Mouse (Mus musculus) embryonic stem cell, embryonic (primary cell): Measurements from ENCODE around the gene 5730596B20Rik.

Source experiments
- CTCF ChIA-PET, 4 experiments: fragments of 300-600 bp in 2 of 4; fragments of 350-600 bp in 2 of 4; sonication (Branson Sonifier 250); formaldehyde crosslinking; loops; one replicate each; lab custom pipeline; 2022; ENCODE audit warnings: inconsistent platforms in 2 of 4; lab: Charles Lee
- POLR2A ChIA-PET, 4 experiments: fragments of 300-600 bp in 2 of 4; fragments of 350-600 bp in 2 of 4; sonication (Branson Sonifier 250); formaldehyde crosslinking; loops; one replicate each; lab custom pipeline; 2022; ENCODE audit warnings: antibody characterized with exemption in 4 of 4, inconsistent platforms in 1 of 4; lab: Charles Lee

Gene 5730596B20Rik

DNA sequence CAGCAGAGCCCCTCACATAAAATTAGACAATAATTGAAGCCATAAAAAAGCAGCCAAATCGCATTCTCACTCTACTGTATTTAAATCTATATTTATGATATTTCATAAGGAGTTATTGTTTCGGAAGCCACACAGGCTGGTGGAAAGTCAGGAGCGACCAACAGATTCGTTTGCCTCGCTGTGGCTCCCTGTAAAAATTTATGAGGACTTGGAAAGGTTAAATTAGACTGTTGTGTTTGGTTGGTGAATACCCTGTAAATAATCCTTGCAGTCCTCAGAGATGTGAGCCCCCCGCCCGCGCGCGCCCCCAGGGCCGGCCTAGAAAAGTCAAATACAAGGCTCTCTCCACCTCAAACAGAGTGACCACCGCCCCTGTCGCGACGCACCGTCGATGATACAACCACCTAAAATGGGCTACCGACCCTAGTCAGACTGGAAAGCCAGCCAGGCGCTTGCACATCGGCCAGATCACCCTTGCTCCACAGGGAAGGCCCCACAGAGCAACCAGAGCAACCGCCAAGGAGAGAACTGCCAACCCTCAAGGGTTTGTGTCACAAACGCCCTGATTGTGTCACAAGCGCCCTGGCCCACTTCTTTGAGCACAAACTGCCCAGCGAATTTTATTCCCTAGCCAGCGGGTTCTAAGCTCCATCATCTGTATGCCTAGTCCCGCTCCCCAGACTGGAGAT, 49.4 kb downstream of the 5730596B20Rik start:
- POLR2A ChIA-PET = interaction anchor here in 2 of 4 experiments (0.6 to 1.3 kb wide), 5 partner anchors 12 to 68 kb away, joined by 3 to 4 read pairs (median 3); no protein-coding TSS in a partner anchor

GRCm38 (mm10) chr6:52227470-52228222, 50.3 kb downstream of the 5730596B20Rik start:
- ChIA-PET POLR2A (interaction anchor here in 2 of 4 experiments (0.6 to 1.3 kb wide), 3 partner anchors 16 to 69 kb away, joined by 3 to 4 read pairs (median 3); no protein-coding TSS in a partner anchor), CTCF (interaction anchor here in 1 of 4 experiments (0.7 kb wide), 1 partner anchor 1084 kb away, joined by 26 read pairs; no protein-coding TSS in a partner anchor)

More for the DNA sequence above, 49.4 kb downstream of the 5730596B20Rik start:
- CTCF ChIA-PET = no interaction called here

- POLR2A ChIA-PET = interaction anchor here in 2 of 4 experiments (1.1 to 1.6 kb wide), 3 partner anchors 8 to 719 kb away, joined by 3 to 6 read pairs (median 4); no protein-coding TSS in a partner anchor
- CTCF ChIA-PET = interaction anchor here in 3 of 4 experiments (0.6 to 1.9 kb wide), 7 partner anchors 9 to 649 kb away, joined by 3 to 6 read pairs (median 4); partner anchors contain the start of gene Hoxa10 (in 1 of the 3)
Measured at GRCm38 (mm10) chr6:52228475-52229465, 51.5 kb downstream of the 5730596B20Rik start.

- ChIA-PET CTCF (interaction anchor here in 3 of 4 experiments (0.6 to 1.9 kb wide), 7 partner anchors 10 to 965 kb away, joined by 3 to 6 read pairs (median 5); partner anchors contain the start of gene Hoxa10 (in 1 of the 3)), POLR2A (interaction anchor here in 2 of 4 experiments (1.1 to 1.6 kb wide), 3 partner anchors 9 to 720 kb away, joined by 3 to 6 read pairs (median 4); no protein-coding TSS in a partner anchor)
Measured at GRCm38 (mm10) chr6:52229558-52230416, 52.5 kb downstream of the 5730596B20Rik start.
